Mouse (Mus musculus): ENCODE measurements around the gene Wdr75. TPM values are rescaled to one million over a fixed set of nuclear protein-coding genes. Genes with fewer than 3 reads are reported as not detected.
A peak's percentile ranks its signal among the peaks of the same experiment; 100 is the strongest.

The Wdr75 gene
- total and polyA plus RNA-seq, 3 experiments: 12.5 to 137 (median 136) TPM

DNA sequence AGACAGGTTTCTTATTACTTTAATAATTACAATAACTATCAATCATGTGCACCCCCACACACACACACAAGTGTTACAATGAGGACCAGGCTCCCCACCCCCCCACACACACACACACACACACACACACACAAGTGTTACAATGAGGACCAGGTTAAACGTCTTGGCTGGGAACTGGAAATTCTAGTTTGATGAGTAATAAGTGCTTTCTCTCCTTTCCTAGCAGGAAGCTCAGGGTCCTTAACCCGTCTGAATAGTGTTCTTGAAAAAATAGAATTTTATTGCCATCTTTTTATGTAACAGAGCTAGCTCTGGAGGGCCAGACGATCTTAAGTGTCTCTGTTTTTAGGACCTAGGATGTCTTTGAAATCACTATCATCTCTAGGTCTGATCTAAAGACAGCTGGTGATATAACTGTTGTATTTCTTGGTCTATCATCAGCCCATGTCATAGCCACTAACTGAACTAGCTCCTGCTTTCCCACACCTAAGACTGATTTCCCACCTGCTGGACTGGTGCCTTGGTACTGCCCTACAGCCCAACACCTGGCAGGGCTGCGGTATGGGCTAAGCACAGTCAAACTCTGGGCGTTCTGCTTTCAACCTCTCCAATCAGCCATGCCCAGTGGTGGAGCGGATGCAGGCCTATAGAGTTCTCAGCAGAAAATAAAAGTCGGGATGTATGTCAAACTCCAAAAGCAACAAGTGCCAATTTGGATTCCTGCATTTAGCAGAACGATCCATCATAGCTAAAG is 35.7 kb downstream of the Wdr75 start:
- no peak for TF ChIP-seq GATA2 (IDR thresholded peaks at IDR 0.05; ENCODE audit: borderline replicate concordance, low read depth, low read length)
- TF ChIP-seq CTCF (IDR thresholded peaks at IDR 0.05; ENCODE audit: low read depth, low read length): no peak
- TF ChIP-seq TAL1 (conservative IDR thresholded peaks at IDR 0.05; ENCODE audit: low read depth, low read length): no peak
- TF ChIP-seq POLR2AphosphoS5 (IDR thresholded peaks at IDR 0.05; ENCODE audit: insufficient replicate concordance, low read depth, low read length): no peak
- TF ChIP-seq GATA1 (IDR thresholded peaks at IDR 0.05; ENCODE audit: borderline replicate concordance, low read length): no peak
- ATAC-seq (ENCODE audit: extremely low read depth, insufficient number of reproducible peaks, low FRiP score, poor library complexity, severe bottlenecking) (no peak), DNase-seq (ENCODE audit: low spot score) (no peak)
- Histone ChIP-seq H3K27me3 (ENCODE audit: insufficient read depth, low read length) (no peaks in the 10 kb centered on the region), H3K9me3 (replicated peaks) (no peaks in the 10 kb centered on the region), H3K4me3 (ENCODE audit: low read depth, low read length) (no peak overlapping the region), H3K36me3 (replicated peaks) (peaks cover 29% of the 10 kb centered on the region), H3K4me1 (ENCODE audit: insufficient read depth, low read depth, low read length) (peaks cover 3% of the 10 kb centered on the region; the same call in 1 of the 2 replicates)

DNA sequence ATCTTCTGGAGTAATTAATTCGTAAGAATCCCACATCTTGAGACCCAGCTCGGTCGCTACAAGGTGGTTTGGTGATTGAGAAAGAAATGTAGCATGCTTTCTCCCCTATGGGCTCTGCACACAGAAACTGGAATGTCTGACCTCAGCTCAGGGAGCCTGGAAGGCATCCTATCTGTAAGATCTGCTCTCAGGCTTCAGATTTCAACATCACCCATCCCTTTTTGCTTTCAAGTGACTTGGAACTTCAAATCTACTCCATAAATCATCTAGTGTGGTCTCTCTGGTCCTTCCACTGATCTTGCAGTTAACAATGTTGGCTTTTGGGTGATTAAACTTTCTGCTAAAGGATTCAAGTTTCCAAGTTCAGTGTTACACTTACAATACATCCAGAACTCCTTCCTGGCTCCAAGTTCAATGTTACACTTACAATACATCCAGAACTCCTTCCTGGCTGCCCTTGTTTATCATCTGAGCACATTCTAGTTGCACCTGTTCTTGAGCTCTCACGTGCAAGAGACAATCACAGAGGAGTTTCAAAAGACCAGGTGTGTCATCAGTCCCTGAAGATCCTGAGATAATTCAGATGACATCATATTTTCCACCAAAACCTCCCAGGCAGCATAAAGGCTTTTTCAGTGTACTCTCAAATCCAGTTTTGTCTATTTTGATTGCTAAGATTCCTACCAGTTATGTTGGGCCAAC is 40.5 kb downstream of the Wdr75 start:
- no peak for ATAC-seq (ENCODE audit: extremely low read depth, insufficient number of reproducible peaks, low FRiP score, poor library complexity, severe bottlenecking)

DNA sequence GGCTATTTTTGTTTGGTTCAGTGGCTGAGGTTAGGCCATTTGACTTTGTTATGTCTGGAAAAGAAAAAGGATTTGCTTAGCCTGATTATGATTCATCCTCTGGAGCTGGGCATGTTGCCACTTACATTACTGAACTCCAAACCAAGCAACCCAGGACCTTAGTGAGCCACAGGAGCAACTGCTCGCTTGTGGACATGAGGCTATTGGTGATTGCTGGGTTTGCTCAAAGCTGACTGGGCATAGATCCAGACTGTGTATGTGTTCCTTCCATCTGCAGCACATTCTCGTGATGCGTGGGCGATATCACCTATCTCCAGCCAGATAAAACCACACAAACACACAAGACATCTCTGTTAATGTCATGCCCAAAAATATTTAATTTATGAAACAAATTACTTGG is 42.8 kb downstream of the Wdr75 start:
- Histone ChIP-seq H3K36me3 (replicated peaks) (no peaks in the 10 kb centered on the region), H3K4me3 (ENCODE audit: low read depth, low read length) (no peak overlapping the region), H3K9me3 (replicated peaks) (no peaks in the 10 kb centered on the region), H3K27me3 (ENCODE audit: insufficient read depth, low read length) (no peaks in the 10 kb centered on the region), H3K4me1 (ENCODE audit: insufficient read depth, low read depth, low read length) (peaks cover 7% of the 10 kb centered on the region)
- no peak for TF ChIP-seq POLR2AphosphoS5 (IDR thresholded peaks at IDR 0.05; ENCODE audit: insufficient replicate concordance, low read depth, low read length)
- TF ChIP-seq TAL1 (conservative IDR thresholded peaks at IDR 0.05; ENCODE audit: low read depth, low read length): no peak
- no peak for TF ChIP-seq GATA1 (IDR thresholded peaks at IDR 0.05; ENCODE audit: borderline replicate concordance, low read length)
- TF ChIP-seq CTCF (IDR thresholded peaks at IDR 0.05; ENCODE audit: low read depth, low read length): no peak
- TF ChIP-seq GATA2 (IDR thresholded peaks at IDR 0.05; ENCODE audit: borderline replicate concordance, low read depth, low read length): no peak
- ATAC-seq (ENCODE audit: extremely low read depth, insufficient number of reproducible peaks, low FRiP score, poor library complexity, severe bottlenecking) (peak; percentile 43), DNase-seq (ENCODE audit: low spot score) (peak; percentile 23)

More for the DNA sequence above, 40.5 kb downstream of the Wdr75 start:
- H3K4me3 ChIP-seq (ENCODE audit: low read depth, low read length): no peak overlapping the region
- peaks cover 7% of the 10 kb centered on the region for H3K4me1 ChIP-seq (ENCODE audit: insufficient read depth, low read depth, low read length)
- TF ChIP-seq CTCF (IDR thresholded peaks at IDR 0.05; ENCODE audit: low read depth, low read length) (no peak), GATA1 (IDR thresholded peaks at IDR 0.05; ENCODE audit: borderline replicate concordance, low read length) (no peak)
- no peak for DNase-seq (ENCODE audit: low spot score)
- H3K36me3 ChIP-seq (replicated peaks): peaks cover 2% of the 10 kb centered on the region
- no peaks in the 10 kb centered on the region for H3K9me3 ChIP-seq (replicated peaks)
- H3K27me3 ChIP-seq (ENCODE audit: insufficient read depth, low read length): no peaks in the 10 kb centered on the region

GRCm38 (mm10) chr1:45838271-45838670 is 43.3 kb downstream of the Wdr75 start:
- DNase-seq (ENCODE audit: low spot score) (no peak), ATAC-seq (ENCODE audit: extremely low read depth, insufficient number of reproducible peaks, low FRiP score, poor library complexity, severe bottlenecking) (no peak)

DNA sequence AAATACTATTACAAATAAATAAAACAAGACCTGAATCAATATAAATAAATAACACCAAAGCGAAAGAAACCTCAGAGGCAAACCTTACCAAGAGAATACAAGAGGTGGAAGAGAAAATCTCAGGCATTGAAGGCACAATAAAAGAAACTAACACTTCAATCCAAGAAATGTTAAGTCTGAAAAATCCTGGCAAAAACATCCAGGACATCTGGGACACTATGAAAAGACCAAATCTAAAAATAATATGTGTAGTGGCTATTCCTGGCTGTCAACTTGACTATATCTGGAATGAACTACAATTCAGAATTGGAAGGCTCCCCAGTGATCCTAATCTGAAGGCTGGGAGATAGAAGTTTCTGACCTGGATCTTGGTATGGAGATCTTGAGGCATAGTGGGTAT is 50.5 kb downstream of the Wdr75 start:
- Histone ChIP-seq H3K36me3 (replicated peaks) (no peaks in the 10 kb centered on the region), H3K27me3 (ENCODE audit: insufficient read depth, low read length) (no peaks in the 10 kb centered on the region), H3K4me3 (ENCODE audit: low read depth, low read length) (no peak overlapping the region), H3K9me3 (replicated peaks) (no peaks in the 10 kb centered on the region), H3K4me1 (ENCODE audit: insufficient read depth, low read depth, low read length) (peaks cover 2% of the 10 kb centered on the region; the same call in 1 of the 2 replicates)
- ATAC-seq (ENCODE audit: extremely low read depth, insufficient number of reproducible peaks, low FRiP score, poor library complexity, severe bottlenecking): no peak
- DNase-seq (ENCODE audit: low spot score): no peak
- TF ChIP-seq POLR2AphosphoS5 (IDR thresholded peaks at IDR 0.05; ENCODE audit: insufficient replicate concordance, low read depth, low read length) (no peak), GATA1 (IDR thresholded peaks at IDR 0.05; ENCODE audit: borderline replicate concordance, low read length) (no peak), CTCF (IDR thresholded peaks at IDR 0.05; ENCODE audit: low read depth, low read length) (no peak), GATA2 (IDR thresholded peaks at IDR 0.05; ENCODE audit: borderline replicate concordance, low read depth, low read length) (no peak), TAL1 (conservative IDR thresholded peaks at IDR 0.05; ENCODE audit: low read depth, low read length) (no peak)

More at GRCm38 (mm10) chr1:45838271-45838670, 43.3 kb downstream of the Wdr75 start:
- Histone ChIP-seq H3K4me3 (ENCODE audit: low read depth, low read length) (no peak overlapping the region), H3K9me3 (replicated peaks) (no peaks in the 10 kb centered on the region), H3K27me3 (ENCODE audit: insufficient read depth, low read length) (no peaks in the 10 kb centered on the region), H3K4me1 (ENCODE audit: insufficient read depth, low read depth, low read length) (peaks cover 7% of the 10 kb centered on the region), H3K36me3 (replicated peaks) (no peaks in the 10 kb centered on the region)
- no peak for TF ChIP-seq GATA2 (IDR thresholded peaks at IDR 0.05; ENCODE audit: borderline replicate concordance, low read depth, low read length)

DNA sequence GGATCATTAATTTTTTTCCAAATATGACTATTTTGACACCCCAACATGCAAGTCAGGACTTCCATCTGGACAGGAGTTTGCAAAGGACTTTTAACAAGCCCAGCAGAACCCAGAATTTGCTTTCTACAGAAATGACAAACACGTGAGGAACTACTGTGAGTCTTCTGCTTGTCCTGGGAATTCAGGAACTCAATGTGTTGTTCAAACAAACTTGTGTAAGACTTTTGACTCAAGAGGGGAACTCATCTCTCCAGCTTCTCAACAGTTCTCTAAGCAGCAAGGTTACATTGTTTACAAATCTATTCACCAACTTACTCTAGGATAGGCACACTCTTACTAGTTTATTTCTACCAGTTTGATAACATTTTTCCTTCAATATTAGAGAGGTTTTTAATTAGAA is 63.1 kb downstream of the Wdr75 start:
- ATAC-seq (ENCODE audit: extremely low read depth, insufficient number of reproducible peaks, low FRiP score, poor library complexity, severe bottlenecking): no peak
- Histone ChIP-seq H3K4me3 (ENCODE audit: low read depth, low read length) (no peak overlapping the region), H3K4me1 (ENCODE audit: insufficient read depth, low read depth, low read length) (peaks cover 11% of the 10 kb centered on the region), H3K27me3 (ENCODE audit: insufficient read depth, low read length) (no peaks in the 10 kb centered on the region), H3K9me3 (replicated peaks) (peaks cover 1% of the 10 kb centered on the region), H3K36me3 (replicated peaks) (no peaks in the 10 kb centered on the region)
- TF ChIP-seq POLR2AphosphoS5 (IDR thresholded peaks at IDR 0.05; ENCODE audit: insufficient replicate concordance, low read depth, low read length): no peak
- TF ChIP-seq TAL1 (conservative IDR thresholded peaks at IDR 0.05; ENCODE audit: low read depth, low read length): no peak
- TF ChIP-seq CTCF (IDR thresholded peaks at IDR 0.05; ENCODE audit: low read depth, low read length): no peak
- no peak for TF ChIP-seq GATA2 (IDR thresholded peaks at IDR 0.05; ENCODE audit: borderline replicate concordance, low read depth, low read length)
- no peak for TF ChIP-seq GATA1 (IDR thresholded peaks at IDR 0.05; ENCODE audit: borderline replicate concordance, low read length)
- DNase-seq (ENCODE audit: low spot score): no peak
